Mouse (Mus musculus) C2C12 (cell line): Measurements from ENCODE around the gene Etaa1. TPM values are rescaled to one million over a fixed set of nuclear protein-coding genes. Genes with fewer than 3 reads are reported as not detected.

Source experiments
- H3K27me3 ChIP-seq: one replicate; pipeline ENCODE4 v1.6.1; 2011; ENCODE audit not compliant: control insufficient read depth, insufficient read depth, insufficient read length
- H3K36me3 ChIP-seq: one replicate; pipeline ENCODE4 v1.6.1; 2011; ENCODE audit not compliant: control insufficient read depth, insufficient read depth
- H3K4me3 ChIP-seq: one replicate; pipeline ENCODE4 v1.5.1; 2011; ENCODE audit warnings: mild to moderate bottlenecking, control low read depth; ENCODE audit not compliant: poor library complexity, insufficient read depth, severe bottlenecking
- H3K79me2 ChIP-seq: one replicate; pipeline ENCODE4 v1.6.1; 2011; ENCODE audit not compliant: control insufficient read depth, insufficient read depth
- H3K79me3 ChIP-seq: one replicate; pipeline ENCODE4 v1.6.1; 2011; ENCODE audit warnings: low read depth, control low read depth
- H3ac ChIP-seq: one replicate; pipeline ENCODE3; 2011; ENCODE audit warnings: low read depth; ENCODE audit not compliant: control insufficient read depth, insufficient read length
- CEBPB ChIP-seq: IDR thresholded peaks from one replicate; pipeline ENCODE4 v1.6.1; 2011; ENCODE audit warnings: low read depth, mild to moderate bottlenecking, control low read depth, moderate library complexity
- CTCF ChIP-seq: IDR thresholded peaks from one replicate; pipeline ENCODE4 v1.5.1; 2011; ENCODE audit not compliant: control insufficient read depth, insufficient read depth, insufficient read length
- FOSL1 ChIP-seq: IDR thresholded peaks from one replicate; pipeline ENCODE4 v1.8.0; 2011; ENCODE audit warnings: mild to moderate bottlenecking, low read length; ENCODE audit not compliant: poor library complexity, insufficient read depth, severe bottlenecking
- MAX ChIP-seq: IDR thresholded peaks from one replicate; pipeline ENCODE4 v1.6.1; 2011; ENCODE audit warnings: mild to moderate bottlenecking, control low read depth
- MYOD1 ChIP-seq: IDR thresholded peaks from one replicate; pipeline ENCODE4 v1.6.1; 2011; ENCODE audit warnings: low read depth; ENCODE audit not compliant: control insufficient read depth, insufficient read length
- MYOG ChIP-seq: IDR thresholded peaks from one replicate; pipeline ENCODE4 v1.6.1; 2011; ENCODE audit not compliant: control insufficient read depth, insufficient read length; ENCODE audit errors: extremely low read depth
- USF1 ChIP-seq: IDR thresholded peaks from one replicate; pipeline ENCODE4 v1.6.1; 2011; ENCODE audit warnings: low read depth, mild to moderate bottlenecking, control low read depth, moderate library complexity
- long read RNA-seq, 2 experiments: library from polyadenylated mRNA; unstranded; transcript quantifications; one replicate each; pipeline ENCODE4 v2.0.0; 2019 to 2020
- polyA plus RNA-seq: library from polyadenylated mRNA; unstranded; fragments of >200 nt; fragmentation: generic; extraction: Trizol; gene quantifications from one replicate; pipeline ENCODE4 v1.2.1, GENCODE M21; 2012; ENCODE audit warnings: missing spikeins

The Etaa1 gene
- polyA plus RNA-seq, result 2.4 TPM
- long read RNA-seq, experiment 1, full-length matches to known transcripts, result 3 of 8 reads
- long read RNA-seq, experiment 1, partial matches to known transcripts, result 3 of 8 reads
- long read RNA-seq, experiment 1, other reads (novel, unspliced or antisense), result 2 of 8 reads
- long read RNA-seq, experiment 2, full-length matches to known transcripts, result 17 of 20 reads
- long read RNA-seq, experiment 2, partial matches to known transcripts, result 2 of 20 reads
- long read RNA-seq, experiment 2, other reads (novel, unspliced or antisense), result 1 of 20 reads

DNA sequence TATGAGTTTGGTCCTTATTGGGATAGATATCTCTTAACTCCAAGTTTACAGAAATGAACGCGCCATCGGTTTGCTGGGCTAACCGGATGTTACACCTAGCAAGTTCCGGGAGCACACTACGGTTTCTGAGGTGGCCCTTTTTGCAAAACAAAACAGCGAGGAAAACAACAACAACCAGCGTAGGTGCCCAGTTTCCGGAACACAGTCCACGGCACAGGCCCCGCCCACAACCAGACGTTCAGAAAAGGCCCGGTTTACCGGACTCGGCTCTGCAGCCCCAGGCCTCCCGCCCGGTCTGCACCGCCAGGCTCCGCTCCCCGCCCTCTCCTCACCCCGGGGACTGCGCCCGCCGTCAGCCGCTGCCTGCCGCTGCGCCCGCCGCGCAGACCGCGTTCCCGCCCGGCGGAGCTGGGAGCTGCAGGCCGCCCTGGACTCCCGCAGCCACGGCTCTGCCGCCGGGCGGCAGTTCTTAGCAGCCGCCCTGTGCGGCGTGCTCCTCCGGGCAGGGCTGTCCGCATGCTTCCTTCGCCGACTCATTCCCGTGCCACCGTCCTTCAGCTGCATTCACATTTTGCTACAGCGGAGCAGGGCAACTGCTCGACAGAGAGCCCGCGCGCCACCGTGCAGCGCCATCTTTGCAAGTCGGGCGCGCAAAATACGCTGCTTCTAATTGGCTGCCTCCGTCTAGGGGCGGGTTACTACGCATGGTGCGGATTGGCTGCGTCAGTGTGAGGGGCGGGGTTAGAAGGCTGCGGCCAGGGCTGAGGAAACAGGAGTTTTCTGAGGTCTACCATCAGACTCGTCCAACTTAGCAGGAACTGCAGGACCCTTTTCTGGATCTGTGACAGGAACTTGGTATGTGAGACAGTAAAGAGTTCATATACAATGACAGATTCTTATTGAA is at the start of gene Etaa1:
Gene Etaa1 (minus strand): TSS at position 645 of the 904 bp plus-strand sequence.
- peak within 1 kb of the TSS; percentile 72 for H3K4me3 ChIP-seq
- H3K36me3 ChIP-seq, result peaks cover 36% of the 10 kb centered on the region
- peaks cover 29% of the 10 kb centered on the region for H3K79me3 ChIP-seq
- no peaks in the 10 kb centered on the region for H3K27me3 ChIP-seq
- TF ChIP-seq CTCF (no peak), CEBPB (no peak), MYOG (no peak), MAX (no peak), USF1 (no peak), FOSL1 (no peak), MYOD1 (no peak)
- H3K79me2 ChIP-seq, result peaks cover 41% of the 10 kb centered on the region
- H3ac ChIP-seq, result peak within 1 kb of the TSS; percentile 80

DNA sequence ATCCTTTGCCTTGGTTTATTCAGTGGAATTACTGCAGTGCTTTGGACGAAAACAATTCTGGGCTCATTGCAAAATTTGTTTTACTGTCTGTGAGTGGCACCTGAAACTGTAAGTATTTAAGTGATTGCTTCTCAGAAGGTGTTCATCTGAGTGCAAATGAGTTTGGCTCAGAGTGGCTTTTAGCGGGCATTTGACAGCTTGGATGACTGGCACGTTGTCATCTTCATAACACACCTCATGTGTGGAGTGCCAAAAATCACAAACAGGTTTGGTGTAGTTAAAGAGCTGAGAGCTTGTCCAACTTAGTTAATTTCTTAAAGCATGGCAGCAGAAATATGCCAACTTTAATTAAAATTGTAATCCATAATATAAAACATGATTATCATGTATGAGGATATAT is 40.5 kb upstream of the Etaa1 start:
- TF ChIP-seq MAX (no peak), CEBPB (no peak), CTCF (no peak), MYOG (no peak), MYOD1 (no peak), FOSL1 (no peak), USF1 (no peak)
- Histone ChIP-seq H3K36me3 (no peaks in the 10 kb centered on the region), H3K27me3 (no peaks in the 10 kb centered on the region), H3K4me3 (no peak overlapping the region), H3K79me2 (no peaks in the 10 kb centered on the region), H3ac (no peak overlapping the region), H3K79me3 (no peaks in the 10 kb centered on the region)

- Histone ChIP-seq H3ac (no peak overlapping the region), H3K36me3 (no peaks in the 10 kb centered on the region), H3K79me3 (no peaks in the 10 kb centered on the region), H3K79me2 (no peaks in the 10 kb centered on the region), H3K4me3 (no peak overlapping the region), H3K27me3 (no peaks in the 10 kb centered on the region)
- TF ChIP-seq FOSL1 (no peak), USF1 (no peak), CTCF (no peak), MYOD1 (no peak), MAX (no peak), MYOG (no peak), CEBPB (no peak)
These were observed 38.6 kb upstream of the Etaa1 start for GRCm38 (mm10) chr11:17992311-17992710.

DNA sequence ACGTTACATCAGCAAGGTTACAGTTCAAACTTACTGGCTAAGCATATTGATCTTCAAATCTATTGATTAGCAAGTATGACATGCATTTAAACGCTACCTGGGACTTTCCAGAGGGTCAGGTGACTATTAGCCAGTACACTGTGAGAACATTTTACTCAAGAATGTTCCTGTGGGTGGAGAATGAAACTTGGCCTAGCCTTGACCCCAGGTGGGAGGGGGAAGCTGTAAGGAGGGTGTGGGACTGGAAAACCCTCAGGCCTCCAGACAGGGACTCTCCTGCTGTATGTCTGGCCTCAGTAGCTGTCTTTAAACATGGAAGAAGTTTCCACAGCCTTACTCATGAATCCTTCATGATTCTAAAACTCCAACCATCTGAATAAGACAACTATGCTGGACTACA is 29.7 kb upstream of the Etaa1 start:
- TF ChIP-seq MYOG (no peak), MYOD1 (no peak), CTCF (no peak), MAX (no peak), FOSL1 (no peak)
- Histone ChIP-seq H3K27me3 (no peaks in the 10 kb centered on the region), H3ac (no peak overlapping the region)

DNA sequence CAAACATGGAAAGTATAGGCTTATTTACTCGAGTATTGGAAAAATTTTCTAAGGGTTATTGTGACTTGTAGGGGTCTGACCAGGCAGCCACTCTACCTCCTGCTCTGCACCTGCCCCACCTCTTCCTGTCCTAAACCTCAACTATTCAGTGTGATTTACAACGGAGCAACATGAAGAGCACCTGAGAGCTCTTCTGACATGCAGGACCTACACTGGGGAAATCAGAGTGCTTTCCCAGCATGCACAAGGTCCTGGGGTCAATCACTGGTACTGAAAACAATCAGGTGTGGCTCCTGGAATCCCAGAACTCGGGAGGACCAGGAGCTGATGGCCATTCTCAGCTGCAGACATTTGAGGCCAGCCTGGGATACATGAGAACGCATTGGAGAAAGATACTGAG is 27.6 kb upstream of the Etaa1 start:
- no peaks in the 10 kb centered on the region for H3K79me2 ChIP-seq
- H3K27me3 ChIP-seq, result no peaks in the 10 kb centered on the region
- H3ac ChIP-seq, result no peak overlapping the region
- TF ChIP-seq CTCF (no peak), USF1 (no peak), MYOG (no peak), MYOD1 (no peak), MAX (no peak), CEBPB (no peak)
- no peaks in the 10 kb centered on the region for H3K36me3 ChIP-seq
- no peaks in the 10 kb centered on the region for H3K79me3 ChIP-seq
- no peak overlapping the region for H3K4me3 ChIP-seq

More for the DNA sequence above, 29.7 kb upstream of the Etaa1 start:
- Histone ChIP-seq H3K79me2 (no peaks in the 10 kb centered on the region), H3K36me3 (no peaks in the 10 kb centered on the region), H3K79me3 (no peaks in the 10 kb centered on the region), H3K4me3 (no peak overlapping the region)
